Mouse (Mus musculus) liver, embryonic 16.5 days (tissue): ENCODE measurements around the gene Tent5b. TPM values are rescaled to one million over a fixed set of nuclear protein-coding genes. Genes with fewer than 3 reads are reported as not detected.

ENCODE experiments used
- ATAC-seq: fragments of 200-750 bp; cut with Nextera tagmentation; 2 replicates; pipeline ENCODE4 v1.8.0; 2017; ENCODE audit warnings: low read depth, mild to moderate bottlenecking, moderate number of reproducible peaks, moderate library complexity
- H3K27ac ChIP-seq: fragments of 300-500 bp; sonication (generic); 2 replicates; pipeline ENCODE4 v1.5.1; 2014; ENCODE audit warnings: mild to moderate bottlenecking, low read length
- H3K27me3 ChIP-seq: fragments of 300-500 bp; sonication (generic); 2 replicates; pipeline ENCODE4 v1.6.1; 2014; ENCODE audit warnings: low read depth, low read length, mixed read lengths; ENCODE audit not compliant: control insufficient read depth, insufficient read depth
- H3K36me3 ChIP-seq: fragments of 300-500 bp; sonication (generic); 2 replicates; pipeline ENCODE4 v1.6.1; 2014; ENCODE audit warnings: mild to moderate bottlenecking; ENCODE audit not compliant: control insufficient read depth, insufficient read depth
- H3K4me1 ChIP-seq: fragments of 300-500 bp; sonication (generic); 2 replicates; pipeline ENCODE4 v1.6.1; 2014; ENCODE audit warnings: low read depth, low read length, mixed read lengths; ENCODE audit not compliant: control insufficient read depth
- H3K4me2 ChIP-seq: fragments of 300-500 bp; sonication (generic); 2 replicates; pipeline ENCODE4 v1.6.1; 2014; ENCODE audit warnings: low read depth, low read length, mixed read lengths
- H3K4me3 ChIP-seq: fragments of 300-500 bp; sonication (generic); 2 replicates; pipeline ENCODE4 v1.5.1; 2014; ENCODE audit warnings: low read depth, mild to moderate bottlenecking, low read length
- H3K9ac ChIP-seq: fragments of 300-500 bp; sonication (generic); 2 replicates; pipeline ENCODE4 v1.6.1; 2014; ENCODE audit warnings: low read depth, low read length
- H3K9me3 ChIP-seq: fragments of 300-500 bp; sonication (generic); replicated peaks from 2 replicates; pipeline ENCODE4 v1.6.1; 2016; ENCODE audit warnings: low read length; ENCODE audit not compliant: control insufficient read depth
- WGBS: fragments of 180-500 bp; shearing (Covaris S2); extraction: QIAGEN DNeasy Blood & Tissue Kit; methylation state at CpG from one replicate; pipeline ENCODE4 v1.1.7; 2014; ENCODE audit not compliant: insufficient replicate concordance; 5-methylcytosine and 5-hydroxymethylcytosine counted together
- polyA plus RNA-seq: library from polyadenylated mRNA; unstranded; fragments of >200 nt; fragmentation: Nextera tagmentation; extraction: Ambion mirVana; gene quantifications from 2 replicates; pipeline ENCODE4 v1.2.1, GENCODE M21; 2015

Tent5b gene
- polyA plus RNA-seq, 1 experiment from 2014 or later: 0.12 TPM

- ATAC-seq: no peak
Observed at GRCm38 (mm10) chr4:133527788-133528187, 47.9 kb downstream of the Tent5b start.

GRCm38 (mm10) chr4:133532777-133533176, 52.8 kb downstream of the Tent5b start:
- H3K9me3 ChIP-seq: no peaks in the 10 kb centered on the region
- H3K27me3 ChIP-seq: no peaks in the 10 kb centered on the region
- no peak overlapping the region for H3K9ac ChIP-seq
- WGBS: 66% methylated on average over 3 of the region's 3 CpGs
- H3K4me3 ChIP-seq: no peak overlapping the region
- H3K36me3 ChIP-seq: peaks cover 25% of the 10 kb centered on the region
- H3K4me2 ChIP-seq: no peak overlapping the region
- ATAC-seq: no peak
- H3K27ac ChIP-seq: no peak overlapping the region
- H3K4me1 ChIP-seq: no peaks in the 10 kb centered on the region

More at GRCm38 (mm10) chr4:133527788-133528187, 47.9 kb downstream of the Tent5b start:
- Histone ChIP-seq H3K9ac (no peak overlapping the region), H3K27me3 (no peaks in the 10 kb centered on the region), H3K4me3 (no peak overlapping the region), H3K27ac (no peak overlapping the region), H3K36me3 (peaks cover 12% of the 10 kb centered on the region), H3K4me1 (no peaks in the 10 kb centered on the region), H3K9me3 (no peaks in the 10 kb centered on the region), H3K4me2 (no peak overlapping the region)
- 59% methylated on average over 16 of the region's 16 CpGs for WGBS

- no peak overlapping the region for H3K9ac ChIP-seq
- H3K9me3 ChIP-seq: no peaks in the 10 kb centered on the region
- WGBS: 61% methylated on average over 3 of the region's 3 CpGs
- H3K4me3 ChIP-seq: no peak overlapping the region
- H3K4me2 ChIP-seq: no peak overlapping the region
- no peak overlapping the region for H3K27ac ChIP-seq
- no peaks in the 10 kb centered on the region for H3K27me3 ChIP-seq
- H3K4me1 ChIP-seq: no peaks in the 10 kb centered on the region
- peaks cover 34% of the 10 kb centered on the region for H3K36me3 ChIP-seq
- no peak for ATAC-seq
Observed at GRCm38 (mm10) chr4:133536081-133536480, 56.1 kb downstream of the Tent5b start.

- no peak overlapping the region for H3K9ac ChIP-seq
- no peaks in the 10 kb centered on the region for H3K9me3 ChIP-seq
- no peak overlapping the region for H3K4me2 ChIP-seq
- WGBS: 71% methylated on average over 5 of the region's 5 CpGs
- H3K4me3 ChIP-seq: no peak overlapping the region
- H3K27me3 ChIP-seq: no peaks in the 10 kb centered on the region
- no peak overlapping the region for H3K27ac ChIP-seq
- no peak for ATAC-seq
- peaks cover 31% of the 10 kb centered on the region for H3K36me3 ChIP-seq
- H3K4me1 ChIP-seq: no peaks in the 10 kb centered on the region; the same call in 1 of the 2 replicates
Observed at GRCm38 (mm10) chr4:133536652-133537051, 56.7 kb downstream of the Tent5b start.

Other genes with a start within 250 kb of the Tent5b start
- 2.2 and 3.0 TPM in 2 replicates for gene Map3k6, start 239.3 kb upstream of the Tent5b start, polyA plus RNA-seq
- gene Sytl1, start 217.0 kb upstream of the Tent5b start, polyA plus RNA-seq: 1.1 and 1.4 TPM in 2 replicates
- gene Tmem222, start 202.3 kb upstream of the Tent5b start, polyA plus RNA-seq: 32.7 and 34.9 TPM in 2 replicates
- gene Wdtc1, start 126.7 kb upstream of the Tent5b start, polyA plus RNA-seq: 6.2 and 8.1 TPM in 2 replicates
- 2.9 and 3.3 TPM in 2 replicates for gene Slc9a1, start 110.4 kb upstream of the Tent5b start, polyA plus RNA-seq
- not detected in 2 replicates for gene Trnp1, start 18.4 kb downstream of the Tent5b start, polyA plus RNA-seq
- gene Kdf1, start 38.8 kb downstream of the Tent5b start, polyA plus RNA-seq: 1.4 and 2.6 TPM in 2 replicates
- gene Nudc, start 65.9 kb downstream of the Tent5b start, polyA plus RNA-seq: 93.7 and 98.3 TPM in 2 replicates
- gene Nr0b2, start 73.2 kb downstream of the Tent5b start, polyA plus RNA-seq: 0.49 and 0.90 TPM in 2 replicates
- gene Gpatch3, start 94.6 kb downstream of the Tent5b start, polyA plus RNA-seq: 2.9 and 3.2 TPM in 2 replicates
- gene Gpn2, start 104.2 kb downstream of the Tent5b start, polyA plus RNA-seq: 6.5 and 8.6 TPM in 2 replicates
- 0.27 and 0.61 TPM in 2 replicates for gene Sfn, start 122.0 kb downstream of the Tent5b start, polyA plus RNA-seq
- gene Zdhhc18, start 170.0 kb downstream of the Tent5b start, polyA plus RNA-seq: 0.79 and 1.1 TPM in 2 replicates
- gene Pigv, start 192.5 kb downstream of the Tent5b start, polyA plus RNA-seq: 6.0 and 6.7 TPM in 2 replicates